Mouse (Mus musculus): Measurements from ENCODE around the gene Zfp619.
"Not testable (repeated sequence)": the region's sequence is repeated elsewhere in the genome, so short reads cannot be mapped to it uniquely, and the experiment has no call there.

The Zfp619 gene

GRCm38 (mm10) chr7:39589044-39589443 is 71.5 kb downstream of the Zfp619 start:
- not testable (repeated sequence) for DNase-seq (ENCODE audit: low spot score)
